Mouse (Mus musculus): ENCODE measurements around the gene Dnaic1. TPM values are rescaled to one million over a fixed set of nuclear protein-coding genes. Genes with fewer than 3 reads are reported as not detected.

Dnaic1 gene
- polyA plus RNA-seq, 1 experiment from 2014 or later = 3.5 TPM

GRCm38 (mm10) chr4:41547086-41547485 is 22.5 kb upstream of the Dnaic1 start:
- WGBS = 78% methylated on average over 1 of the region's 1 CpGs
- H3K9ac ChIP-seq = no peak overlapping the region

DNA sequence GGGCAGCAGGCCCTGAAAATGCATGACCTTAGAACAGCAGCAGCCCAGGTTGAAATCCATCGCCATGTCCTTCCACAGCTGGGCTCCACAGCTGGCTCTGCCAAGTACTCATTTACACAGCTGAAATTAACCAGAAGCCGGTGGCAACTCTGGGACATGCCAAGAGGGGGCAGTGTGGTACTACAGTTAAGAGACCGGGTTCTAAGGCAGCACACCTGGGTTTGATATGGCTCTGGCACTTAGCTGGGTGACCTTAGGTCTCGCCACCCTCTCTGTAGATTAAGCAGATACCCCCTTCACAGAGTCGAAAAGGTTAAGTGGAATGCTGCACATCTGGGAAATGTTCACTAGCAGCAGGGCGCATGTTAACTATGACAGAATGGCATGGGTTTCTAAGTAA is 17.0 kb upstream of the Dnaic1 start:
- H3K27me3 ChIP-seq (replicated peaks) = no peaks in the 10 kb centered on the region
- no peak for ATAC-seq (replicated peaks)
- WGBS = 46% methylated on average over 6 of the region's 6 CpGs

More at GRCm38 (mm10) chr4:41547086-41547485, 22.5 kb upstream of the Dnaic1 start:
- Histone ChIP-seq H3K4me1 (peaks cover 28% of the 10 kb centered on the region), H3K27me3 (replicated peaks) (no peaks in the 10 kb centered on the region), H3K4me3 (no peak overlapping the region), H3K4me2 (no peak overlapping the region), H3K27ac (no peak overlapping the region), H3K9me3 (no peaks in the 10 kb centered on the region), H3K36me3 (replicated peaks) (no peaks in the 10 kb centered on the region)
- ATAC-seq (replicated peaks) = no peak

GRCm38 (mm10) chr4:41553116-41553515 is 16.5 kb upstream of the Dnaic1 start:
- H3K27ac ChIP-seq = peak overlapping the region; percentile 23; the same call in 1 of the 2 replicates
- no peaks in the 10 kb centered on the region for H3K9me3 ChIP-seq
- H3K36me3 ChIP-seq (replicated peaks) = no peaks in the 10 kb centered on the region
- no peak overlapping the region for H3K4me2 ChIP-seq
- H3K4me3 ChIP-seq = no peak overlapping the region
- ATAC-seq (replicated peaks) = no peak
- H3K27me3 ChIP-seq (replicated peaks) = no peaks in the 10 kb centered on the region
- 60% methylated on average over 11 of the region's 11 CpGs for WGBS
- H3K4me1 ChIP-seq = peaks cover 43% of the 10 kb centered on the region
- no peak overlapping the region for H3K9ac ChIP-seq

More for the DNA sequence above, 17.0 kb upstream of the Dnaic1 start:
- Histone ChIP-seq H3K27ac (no peak overlapping the region), H3K36me3 (replicated peaks) (no peaks in the 10 kb centered on the region), H3K4me1 (peaks cover 39% of the 10 kb centered on the region), H3K4me3 (no peak overlapping the region), H3K4me2 (no peak overlapping the region), H3K9ac (no peak overlapping the region), H3K9me3 (no peaks in the 10 kb centered on the region)

GRCm38 (mm10) chr4:41554994-41555663 is 14.4 kb upstream of the Dnaic1 start:
- peaks cover 41% of the 10 kb centered on the region for H3K4me1 ChIP-seq
- no peak overlapping the region for H3K27ac ChIP-seq

GRCm38 (mm10) chr4:41556311-41556953 is 13.1 kb upstream of the Dnaic1 start:
- H3K4me2 ChIP-seq = peak overlapping the region; percentile 21; the same call in 1 of the 2 replicates

More at GRCm38 (mm10) chr4:41554994-41555663, 14.4 kb upstream of the Dnaic1 start:
- Histone ChIP-seq H3K9ac (no peak overlapping the region), H3K4me3 (no peak overlapping the region), H3K9me3 (no peaks in the 10 kb centered on the region), H3K4me2 (no peak overlapping the region), H3K36me3 (replicated peaks) (no peaks in the 10 kb centered on the region), H3K27me3 (replicated peaks) (no peaks in the 10 kb centered on the region)
- 83% methylated on average over 14 of the region's 14 CpGs for WGBS
- ATAC-seq (replicated peaks) = no peak

GRCm38 (mm10) chr4:41557092-41557491 is 12.5 kb upstream of the Dnaic1 start:
- Histone ChIP-seq H3K27me3 (replicated peaks) (no peaks in the 10 kb centered on the region), H3K27ac (peak overlapping the region; percentile 57; the same call in 1 of the 2 replicates), H3K9ac (no peak overlapping the region), H3K4me2 (peak overlapping the region; percentile 21; the same call in 1 of the 2 replicates), H3K4me1 (peaks cover 41% of the 10 kb centered on the region), H3K9me3 (no peaks in the 10 kb centered on the region), H3K36me3 (replicated peaks) (no peaks in the 10 kb centered on the region), H3K4me3 (no peak overlapping the region)
- no peak for ATAC-seq (replicated peaks)
- 48% methylated on average over 3 of the region's 3 CpGs for WGBS

More at GRCm38 (mm10) chr4:41556311-41556953, 13.1 kb upstream of the Dnaic1 start:
- no peaks in the 10 kb centered on the region for H3K36me3 ChIP-seq (replicated peaks)
- H3K4me3 ChIP-seq = no peak overlapping the region
- peak overlapping the region; percentile 57 for H3K27ac ChIP-seq
- H3K27me3 ChIP-seq (replicated peaks) = no peaks in the 10 kb centered on the region
- WGBS = 55% methylated on average over 5 of the region's 5 CpGs
- H3K9ac ChIP-seq = no peak overlapping the region
- no peaks in the 10 kb centered on the region for H3K9me3 ChIP-seq
- H3K4me1 ChIP-seq = peaks cover 41% of the 10 kb centered on the region
- peak; percentile 67; the same call in 1 of the 2 replicates for ATAC-seq (replicated peaks)

DNA sequence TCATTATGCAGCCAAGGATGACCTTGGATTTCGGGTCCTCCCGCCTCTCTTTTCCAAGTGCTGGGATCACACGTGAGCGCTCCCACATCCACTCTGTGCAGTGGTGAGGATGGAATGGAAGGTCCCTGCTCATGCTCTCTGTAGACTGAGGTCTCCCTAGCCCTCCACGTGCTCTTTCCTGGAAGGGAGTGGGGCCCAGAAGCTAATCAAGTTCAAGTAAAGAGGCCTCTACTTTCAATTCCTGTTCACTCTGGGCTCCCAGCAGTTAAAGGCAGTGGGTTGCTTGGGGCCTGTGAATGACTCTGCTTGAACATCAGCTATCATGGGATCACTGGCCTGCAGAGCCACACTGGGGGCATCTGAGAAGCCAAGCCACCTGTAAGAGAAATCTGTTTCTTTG is 6.3 kb upstream of the Dnaic1 start:
- no peak overlapping the region for H3K27ac ChIP-seq
- no peaks in the 10 kb centered on the region for H3K27me3 ChIP-seq (replicated peaks)
- WGBS = 91% methylated on average over 5 of the region's 5 CpGs
- no peak overlapping the region for H3K4me2 ChIP-seq
- no peak for ATAC-seq (replicated peaks)
- no peaks in the 10 kb centered on the region for H3K36me3 ChIP-seq (replicated peaks)
- H3K4me3 ChIP-seq = no peak overlapping the region
- H3K9ac ChIP-seq = no peak overlapping the region
- peaks cover 26% of the 10 kb centered on the region for H3K4me1 ChIP-seq
- H3K9me3 ChIP-seq = no peaks in the 10 kb centered on the region

DNA sequence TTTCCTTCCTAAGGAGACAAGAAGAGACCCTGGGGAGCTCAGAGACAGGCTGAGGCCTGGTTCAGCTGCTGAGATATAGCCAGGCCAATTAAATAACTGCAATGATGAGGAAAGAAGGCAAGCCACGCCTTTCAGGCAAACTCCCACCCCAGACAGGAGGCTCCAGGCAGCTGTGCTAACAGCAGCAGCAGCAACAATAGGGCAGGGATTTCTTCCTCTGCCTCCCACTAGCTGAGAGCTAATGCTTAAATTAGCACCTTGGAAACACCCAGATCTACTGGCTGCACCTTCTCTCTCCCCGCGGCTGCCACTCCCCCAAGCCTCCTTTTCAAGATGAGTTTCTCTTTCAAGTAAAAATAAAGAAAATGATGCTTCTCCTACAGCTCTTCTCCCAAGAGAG is 3.5 kb upstream of the Dnaic1 start:
- 16% methylated on average over 3 of the region's 3 CpGs for WGBS
- H3K9ac ChIP-seq = no peak overlapping the region
- peaks cover 33% of the 10 kb centered on the region for H3K4me1 ChIP-seq
- no peak overlapping the region for H3K4me3 ChIP-seq
- peak overlapping the region; percentile 3 for H3K4me2 ChIP-seq
- no peak overlapping the region for H3K27ac ChIP-seq
- no peaks in the 10 kb centered on the region for H3K9me3 ChIP-seq
- no peak for ATAC-seq (replicated peaks)
- no peaks in the 10 kb centered on the region for H3K36me3 ChIP-seq (replicated peaks)
- H3K27me3 ChIP-seq (replicated peaks) = no peaks in the 10 kb centered on the region

GRCm38 (mm10) chr4:41568239-41568638 is 1.3 kb upstream of the Dnaic1 start:
- H3K4me2 ChIP-seq = peak overlapping the region; percentile 76
- WGBS = 3% methylated on average over 19 of the region's 19 CpGs
- peak overlapping the region; percentile 91 for H3K27ac ChIP-seq
- H3K9me3 ChIP-seq = no peaks in the 10 kb centered on the region
- no peak; the same call in 1 of the 2 replicates for ATAC-seq (replicated peaks)
- H3K9ac ChIP-seq = peak overlapping the region; percentile 86
- H3K27me3 ChIP-seq (replicated peaks) = peaks cover 4% of the 10 kb centered on the region; the same call in 1 of the 2 replicates
- peak overlapping the region; percentile 85 for H3K4me3 ChIP-seq
- H3K36me3 ChIP-seq (replicated peaks) = no peaks in the 10 kb centered on the region
- H3K4me1 ChIP-seq = peaks cover 33% of the 10 kb centered on the region

GRCm38 (mm10) chr4:41568682-41569410 is 729 bp upstream of the Dnaic1 start:
- Histone ChIP-seq H3K27me3 (replicated peaks) (peaks cover 4% of the 10 kb centered on the region; the same call in 1 of the 2 replicates), H3K4me2 (peak overlapping the region; percentile 76), H3K9me3 (no peaks in the 10 kb centered on the region), H3K36me3 (replicated peaks) (no peaks in the 10 kb centered on the region), H3K4me1 (peaks cover 33% of the 10 kb centered on the region), H3K9ac (peak overlapping the region; percentile 86), H3K27ac (peak overlapping the region; percentile 91), H3K4me3 (peak overlapping the region; percentile 85)
- ATAC-seq (replicated peaks) = peak; percentile 73
- under 1% methylated on average over 58 of the region's 58 CpGs for WGBS

- Histone ChIP-seq H3K4me3 (no peak overlapping the region), H3K9ac (no peak overlapping the region), H3K4me2 (no peak overlapping the region), H3K27me3 (replicated peaks) (peaks cover 4% of the 10 kb centered on the region; the same call in 1 of the 2 replicates), H3K36me3 (replicated peaks) (no peaks in the 10 kb centered on the region), H3K27ac (no peak overlapping the region), H3K9me3 (no peaks in the 10 kb centered on the region), H3K4me1 (peaks cover 32% of the 10 kb centered on the region)
- no peak for ATAC-seq (replicated peaks)
- 23% methylated on average over 5 of the region's 5 CpGs for WGBS
Measured at GRCm38 (mm10) chr4:41571490-41571889, 1.9 kb downstream of the Dnaic1 start.

DNA sequence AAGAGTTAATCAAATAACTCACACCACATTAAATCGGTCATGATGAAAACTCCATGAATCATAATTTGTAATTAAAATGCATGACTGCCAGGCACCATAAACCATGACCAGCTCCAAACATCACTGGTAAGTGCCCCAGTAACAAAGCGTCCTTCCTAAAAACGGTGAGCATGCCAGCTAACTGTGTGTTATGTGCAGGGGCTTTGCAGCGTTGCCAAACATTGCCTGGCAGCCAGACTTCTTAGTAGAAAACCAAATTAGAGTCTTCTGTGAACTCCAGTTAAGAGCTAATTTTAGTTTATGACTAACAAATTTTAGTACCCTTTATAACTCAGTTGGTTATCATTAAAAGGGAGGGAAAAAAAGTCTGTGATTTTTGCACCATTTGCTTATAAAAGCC is 3.9 kb downstream of the Dnaic1 start:
- no peaks in the 10 kb centered on the region for H3K36me3 ChIP-seq (replicated peaks)
- no peak for ATAC-seq (replicated peaks)
- WGBS = 60% methylated on average over 4 of the region's 4 CpGs

More for the DNA sequence above, 3.9 kb downstream of the Dnaic1 start:
- Histone ChIP-seq H3K9ac (no peak overlapping the region), H3K9me3 (no peaks in the 10 kb centered on the region), H3K4me2 (no peak overlapping the region), H3K27me3 (replicated peaks) (peaks cover 4% of the 10 kb centered on the region; the same call in 1 of the 2 replicates), H3K4me3 (no peak overlapping the region), H3K4me1 (peaks cover 15% of the 10 kb centered on the region; the same call in 1 of the 2 replicates), H3K27ac (no peak overlapping the region)
